Mouse (Mus musculus): ENCODE data around the gene Robo4.

GRCm38 (mm10) chr9:37433823-37434560 lies 32.3 kb downstream of the Robo4 start:
- TF ChIP-seq POLR2A (IDR thresholded peaks at IDR 0.05; ENCODE audit: low read depth, low read length) (no peak), CHD2 (IDR thresholded peaks at IDR 0.05; ENCODE audit: low read length) (no peak), CTCF (conservative IDR thresholded peaks at IDR 0.05 in 1 of 2, IDR thresholded peaks at IDR 0.05 in 1 of 2; ENCODE audit: low read depth in 2 of 2, low read length in 2 of 2) (no peak), ZNF384 (IDR thresholded peaks at IDR 0.05; ENCODE audit: low read depth, low read length) (no peak), RAD21 (IDR thresholded peaks at IDR 0.05; ENCODE audit: low read depth, low read length) (no peak), EP300 (IDR thresholded peaks at IDR 0.05; ENCODE audit: low read length) (no peak), TBP (conservative IDR thresholded peaks at IDR 0.05; ENCODE audit: low read depth, low read length) (no peak), USF2 (conservative IDR thresholded peaks at IDR 0.05; ENCODE audit: low read depth, low read length) (no peak), MAX (IDR thresholded peaks at IDR 0.05; ENCODE audit: low read length) (no peak)

All from CH12.LX (cell line).